Comparison of ENCODE assay signal across 8 mouse cellular contexts in genomic region chr10:88885632-88886090, GRCm38 (mm10). TPM values are rescaled to one million over a fixed set of nuclear protein-coding genes. Genes with fewer than 3 reads are reported as not detected.
DNase-seq lines count a peak whose midpoint lies in the region; ATAC-seq lines count a peak whose summit lies in the region.

Slc5a8 (plus strand) TSS chr10:88885992.

- peaks cover 20% of the 10 kb centered on the region for H3K9me3 ChIP-seq in megakaryocyte, embryonic 14.5 days
- H3K9me3 ChIP-seq in hindbrain, embryonic 16.5 days (ENCODE audit: control insufficient read depth, low read length) = no peaks in the 10 kb centered on the region
- no peaks in the 10 kb centered on the region for H3K9me3 ChIP-seq in limb, embryonic 15.5 days

- H3K36me3 ChIP-seq in megakaryocyte, embryonic 14.5 days (replicated peaks; ENCODE audit: low read length) = no peaks in the 10 kb centered on the region
- no peaks in the 10 kb centered on the region for H3K36me3 ChIP-seq in hindbrain, embryonic 16.5 days (ENCODE audit: control insufficient read depth, insufficient read depth, low read length)
- H3K36me3 ChIP-seq in limb, embryonic 15.5 days = no peaks in the 10 kb centered on the region

- no peak for ATAC-seq in megakaryocyte, adult 5-6 weeks (ENCODE audit: poor library complexity, severe bottlenecking)
- 0 out of 2 replicates have a peak, but pooled peaks have one; percentile 27 for ATAC-seq in hindbrain, embryonic 16.5 days
- no peak for ATAC-seq in limb, embryonic 15.5 days (ENCODE audit: insufficient number of reproducible peaks, low FRiP score, low TSS enrichment, low read depth)
- ATAC-seq in erythroid progenitor cell, adult 5-6 weeks (replicated peaks; ENCODE audit: low FRiP score, poor library complexity, severe bottlenecking) = no peak

- H3K27me3 ChIP-seq in megakaryocyte, embryonic 14.5 days (replicated peaks) = peaks cover 19% of the 10 kb centered on the region
- peaks cover 17% of the 10 kb centered on the region for H3K27me3 ChIP-seq in hindbrain, embryonic 16.5 days (replicated peaks; ENCODE audit: control insufficient read depth, insufficient read depth, low read length)
- peaks cover 38% of the 10 kb centered on the region for H3K27me3 ChIP-seq in limb, embryonic 15.5 days

- WGBS in hindbrain, embryonic 16.5 days = 3% methylated on average over 31 of the region's 31 CpGs
- 2% methylated on average over 31 of the region's 31 CpGs for WGBS in limb, embryonic 15.5 days

- H3K4me3 ChIP-seq in megakaryocyte, embryonic 14.5 days (replicated peaks) = peak within 1 kb of the TSS; percentile 56
- H3K4me3 ChIP-seq in hindbrain, embryonic 16.5 days (ENCODE audit: low read length) = peak within 1 kb of the TSS; percentile 47
- peak within 1 kb of the TSS; percentile 21 for H3K4me3 ChIP-seq in limb, embryonic 15.5 days

- H3K9ac ChIP-seq in hindbrain, embryonic 16.5 days (ENCODE audit: low read depth, low read length) = peak within 1 kb of the TSS; percentile 53
- no peak within 1 kb of the TSS for H3K9ac ChIP-seq in limb, embryonic 15.5 days

- no peak for DNase-seq in gastrocnemius, adult 8-10 months (ENCODE audit: low spot score in 2 of 2)
- no peak for DNase-seq in thymus, postnatal 0 days (ENCODE audit: low spot score)
- DNase-seq in thymus, postnatal 25 days = no peak

- H3K4me2 ChIP-seq in hindbrain, embryonic 16.5 days (ENCODE audit: low read length) = peak within 1 kb of the TSS; percentile 94
- H3K4me2 ChIP-seq in limb, embryonic 15.5 days = peak within 1 kb of the TSS; percentile 37

- no peak within 1 kb of the TSS for H3K27ac ChIP-seq in hindbrain, embryonic 16.5 days (ENCODE audit: low read depth, low read length)
- no peak within 1 kb of the TSS for H3K27ac ChIP-seq in limb, embryonic 15.5 days

- peaks cover 9% of the 10 kb centered on the region; the same call in 1 of the 2 replicates for H3K4me1 ChIP-seq in megakaryocyte, embryonic 14.5 days
- H3K4me1 ChIP-seq in hindbrain, embryonic 16.5 days (ENCODE audit: control insufficient read depth, insufficient read depth, low read depth, low read length) = peaks cover 6% of the 10 kb centered on the region
- H3K4me1 ChIP-seq in limb, embryonic 15.5 days = peaks cover 8% of the 10 kb centered on the region

RNA-seq across cellular contexts. Expression of gene Slc5a8, which starts in this region (rescaled TPM):
- not detected in 2 replicates for polyA plus RNA-seq in megakaryocyte, embryonic 14.5 days (2012; ENCODE audit: insufficient read depth, low replicate concordance)
- not detected in 2 replicates for total RNA-seq in megakaryocyte, adult 5-6 weeks (2015)
- total RNA-seq in megakaryocyte, adult 5-6 weeks (2017) = not detected in 2 replicates
- 0.05 and 0.11 TPM in 2 replicates for polyA plus RNA-seq in hindbrain, embryonic 16.5 days (2015; fragmentation: Nextera tagmentation; extraction: Ambion mirVana)
- polyA plus RNA-seq in limb, embryonic 15.5 days (2015; fragmentation: Nextera tagmentation; extraction: Ambion mirVana) = 0.07 TPM in 1 of 2 replicates, not detected in the other
- not detected in 2 replicates for total RNA-seq in erythroid progenitor cell, adult 5-6 weeks (2015; ENCODE audit: low replicate concordance)
- total RNA-seq in erythroid progenitor cell, adult 5-6 weeks (2017; ENCODE audit: low replicate concordance) = not detected in 2 replicates
- total RNA-seq in gastrocnemius, adult 8-10 months (2022) = not detected
- 0.63 and 0.70 TPM in 2 replicates for polyA plus RNA-seq in thymus, postnatal 0 days (2015; fragmentation: Nextera tagmentation; extraction: Ambion mirVana)

Comparison
In these comparisons a context has a peak if more than half of its experiments do, and no peak if none do; other contexts are left out.
1. Peak in ATAC-seq, H3K4me3 ChIP-seq, H3K9ac ChIP-seq and H3K4me2 ChIP-seq in hindbrain, embryonic 16.5 days; RNA of the gene not detected or under 1 TPM.